Mouse (Mus musculus): ENCODE results near the gene Adgrg3. TPM values are rescaled to one million over a fixed set of nuclear protein-coding genes. Genes with fewer than 3 reads are reported as not detected.
"Not testable (repeated sequence)": the region's sequence is repeated elsewhere in the genome, so short reads cannot be mapped to it uniquely, and the experiment has no call there.

The Adgrg3 gene
- polyA plus RNA-seq, 1 experiment from 2014 or later = 3.6 TPM

DNA sequence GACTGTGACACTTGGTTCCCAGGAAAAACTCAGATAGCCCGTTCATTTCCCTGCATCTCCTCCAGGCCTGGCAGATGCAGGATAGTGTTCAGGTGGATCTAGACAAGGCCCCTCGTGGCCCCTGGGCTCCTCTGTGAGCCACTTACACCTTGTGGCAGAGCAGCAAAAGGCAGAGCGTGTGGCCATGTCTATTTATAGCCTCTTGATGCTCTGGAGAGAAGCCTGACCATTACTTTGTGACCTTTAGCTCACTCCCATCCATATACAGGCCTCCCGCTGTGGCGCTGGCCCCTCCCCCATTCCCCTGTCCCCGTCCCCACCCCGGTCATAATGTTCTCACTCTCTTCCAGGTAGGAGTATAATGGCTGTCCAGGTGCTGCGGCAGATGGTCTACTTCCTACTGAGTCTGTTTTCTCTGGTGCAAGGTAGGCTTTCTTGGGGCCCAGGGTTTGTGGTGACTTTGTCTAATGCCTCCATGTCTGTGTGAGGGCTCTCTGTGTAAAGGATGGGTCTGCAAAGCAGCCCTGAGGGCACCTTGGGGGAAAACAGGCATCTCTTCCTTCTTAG lies 15.3 kb upstream of the Adgrg3 start:
- WGBS = 55% methylated on average over 8 of the region's 8 CpGs
- no peaks in the 10 kb centered on the region for H3K9me3 ChIP-seq
- ATAC-seq (ENCODE audit: insufficient number of reproducible peaks, low FRiP score, low TSS enrichment, low read depth) = no peak

DNA sequence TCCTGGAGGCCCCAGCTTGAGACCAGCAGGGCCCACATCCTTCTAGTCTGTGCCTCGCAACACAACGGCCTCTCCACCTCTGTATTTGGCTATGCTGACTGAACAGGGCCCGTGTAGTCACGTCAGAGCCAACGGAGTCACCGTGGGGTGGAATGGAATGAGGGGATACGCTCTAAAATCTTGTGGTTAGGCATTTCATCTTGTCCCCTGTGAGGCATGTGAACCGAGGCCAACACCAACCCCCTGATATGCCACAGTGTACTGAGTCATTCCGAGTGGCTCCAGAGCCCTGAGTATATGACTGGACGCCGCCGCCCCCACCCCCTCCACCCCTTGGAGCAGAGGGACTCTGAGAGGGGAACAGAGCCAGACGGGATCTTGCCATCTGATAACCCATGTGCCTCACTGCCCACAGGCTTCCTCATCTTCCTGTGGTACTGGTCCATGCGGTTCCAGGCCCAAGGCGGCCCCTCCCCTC lies 5.0 kb upstream of the Adgrg3 start:
- H3K27me3 ChIP-seq = no peaks in the 10 kb centered on the region
- WGBS = 80% methylated on average over 15 of the region's 15 CpGs
- H3K4me2 ChIP-seq = no peak overlapping the region
- H3K36me3 ChIP-seq = peaks cover 14% of the 10 kb centered on the region; the same call in 1 of the 2 replicates
- no peak overlapping the region for H3K27ac ChIP-seq
- no peak overlapping the region for H3K4me3 ChIP-seq
- no peaks in the 10 kb centered on the region for H3K9me3 ChIP-seq
- ATAC-seq (ENCODE audit: insufficient number of reproducible peaks, low FRiP score, low TSS enrichment, low read depth) = no peak
- no peaks in the 10 kb centered on the region for H3K4me1 ChIP-seq
- no peak overlapping the region for H3K9ac ChIP-seq

More for the DNA sequence above, 15.3 kb upstream of the Adgrg3 start:
- Histone ChIP-seq H3K9ac (no peak overlapping the region), H3K27ac (no peak overlapping the region), H3K27me3 (no peaks in the 10 kb centered on the region), H3K4me1 (peaks cover 30% of the 10 kb centered on the region), H3K4me3 (no peak overlapping the region), H3K36me3 (0 out of 2 replicates have a peak, but pooled peaks cover 2% of the 10 kb centered on the region), H3K4me2 (no peak overlapping the region)

DNA sequence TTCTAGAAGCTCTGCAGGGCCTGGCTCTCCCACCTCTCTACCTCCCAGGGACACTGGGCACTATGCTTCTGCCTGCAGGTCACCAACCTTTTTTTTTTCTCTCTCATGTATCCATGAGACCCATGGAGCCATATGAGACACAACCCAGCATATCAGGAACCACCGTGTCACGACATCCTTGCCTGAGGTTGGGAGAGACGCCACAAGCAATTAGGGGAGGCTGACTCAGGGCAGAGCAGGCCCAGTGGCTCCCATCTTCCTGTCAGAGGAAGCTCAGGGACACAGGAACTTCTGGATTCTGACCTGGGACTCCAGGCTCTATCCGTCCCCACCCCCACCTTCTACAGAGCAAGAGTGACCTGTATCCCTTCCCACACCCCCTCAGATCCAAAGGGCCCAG lies 1.6 kb upstream of the Adgrg3 start:
- Histone ChIP-seq H3K4me1 (0 out of 2 replicates have a peak, but pooled peaks cover 4% of the 10 kb centered on the region), H3K27me3 (no peaks in the 10 kb centered on the region), H3K9ac (no peak overlapping the region), H3K27ac (no peak overlapping the region), H3K4me3 (no peak overlapping the region), H3K4me2 (no peak overlapping the region), H3K36me3 (peaks cover 9% of the 10 kb centered on the region; the same call in 1 of the 2 replicates), H3K9me3 (no peaks in the 10 kb centered on the region)
- no peak for ATAC-seq (ENCODE audit: insufficient number of reproducible peaks, low FRiP score, low TSS enrichment, low read depth)
- WGBS = 84% methylated on average over 4 of the region's 4 CpGs

DNA sequence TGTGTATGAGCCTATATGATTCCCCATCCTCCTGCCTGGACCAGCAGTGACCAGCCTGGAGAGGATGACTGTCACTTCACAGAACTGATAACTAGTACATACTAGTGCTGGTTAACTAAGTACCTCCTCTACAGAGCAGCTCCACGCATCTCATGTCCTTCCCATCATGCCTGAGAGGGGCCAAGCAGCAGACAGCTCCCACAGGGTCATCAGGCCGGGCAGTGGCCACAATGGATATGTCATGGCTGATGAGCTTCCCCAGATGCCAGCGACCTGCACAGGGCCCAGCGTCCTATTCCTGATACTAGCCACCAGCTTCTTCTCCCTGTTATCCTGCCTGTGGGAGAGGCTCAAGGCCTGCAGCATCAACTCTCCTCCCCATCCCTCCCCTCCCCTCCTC lies 808 bp upstream of the Adgrg3 start:
- Histone ChIP-seq H3K9ac (no peak overlapping the region), H3K4me3 (no peak overlapping the region), H3K4me2 (no peak overlapping the region), H3K36me3 (peaks cover 9% of the 10 kb centered on the region; the same call in 1 of the 2 replicates), H3K27me3 (no peaks in the 10 kb centered on the region), H3K9me3 (no peaks in the 10 kb centered on the region), H3K4me1 (0 out of 2 replicates have a peak, but pooled peaks cover 4% of the 10 kb centered on the region), H3K27ac (no peak overlapping the region)
- 61% methylated on average over 4 of the region's 4 CpGs for WGBS
- ATAC-seq (ENCODE audit: insufficient number of reproducible peaks, low FRiP score, low TSS enrichment, low read depth) = no peak

DNA sequence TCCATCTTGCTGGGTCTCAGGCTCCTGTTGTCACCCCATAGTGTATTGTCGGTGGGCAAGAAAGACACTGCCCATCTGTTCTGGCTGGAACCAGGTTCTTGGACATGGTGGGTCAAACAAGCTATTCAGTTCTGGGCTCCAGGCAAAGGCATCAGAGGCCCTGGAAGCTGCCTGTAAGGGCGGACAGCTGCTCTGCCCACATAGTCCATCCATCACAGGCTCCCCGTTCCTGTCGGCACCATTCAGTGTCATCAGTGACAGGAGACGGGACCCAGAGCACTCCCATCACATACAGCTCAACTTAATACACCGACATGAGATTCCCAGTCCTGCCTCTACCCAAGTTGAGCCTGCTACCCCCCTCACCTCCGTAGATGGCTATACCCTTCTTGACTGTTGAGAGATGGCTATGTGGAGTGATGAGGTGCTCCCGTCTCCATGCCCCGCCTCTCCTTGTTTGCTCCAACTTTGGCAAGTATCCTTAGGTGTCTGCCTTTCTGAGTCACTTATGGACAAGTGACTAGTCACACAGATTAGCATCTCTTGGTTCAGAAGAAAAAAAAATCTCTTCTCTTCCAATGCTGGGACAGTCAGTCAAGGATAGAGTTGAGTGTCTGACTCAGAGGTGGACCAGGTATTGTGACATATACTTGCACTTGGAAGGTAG lies 610 bp downstream of the Adgrg3 start:
- Histone ChIP-seq H3K4me3 (no peak overlapping the region), H3K27ac (no peak overlapping the region), H3K4me1 (0 out of 2 replicates have a peak, but pooled peaks cover 4% of the 10 kb centered on the region), H3K9me3 (no peaks in the 10 kb centered on the region), H3K27me3 (no peaks in the 10 kb centered on the region), H3K36me3 (peaks cover 9% of the 10 kb centered on the region; the same call in 1 of the 2 replicates), H3K4me2 (no peak overlapping the region), H3K9ac (no peak overlapping the region)
- no peak for ATAC-seq (ENCODE audit: insufficient number of reproducible peaks, low FRiP score, low TSS enrichment, low read depth)
- WGBS = 61% methylated on average over 9 of the region's 9 CpGs

DNA sequence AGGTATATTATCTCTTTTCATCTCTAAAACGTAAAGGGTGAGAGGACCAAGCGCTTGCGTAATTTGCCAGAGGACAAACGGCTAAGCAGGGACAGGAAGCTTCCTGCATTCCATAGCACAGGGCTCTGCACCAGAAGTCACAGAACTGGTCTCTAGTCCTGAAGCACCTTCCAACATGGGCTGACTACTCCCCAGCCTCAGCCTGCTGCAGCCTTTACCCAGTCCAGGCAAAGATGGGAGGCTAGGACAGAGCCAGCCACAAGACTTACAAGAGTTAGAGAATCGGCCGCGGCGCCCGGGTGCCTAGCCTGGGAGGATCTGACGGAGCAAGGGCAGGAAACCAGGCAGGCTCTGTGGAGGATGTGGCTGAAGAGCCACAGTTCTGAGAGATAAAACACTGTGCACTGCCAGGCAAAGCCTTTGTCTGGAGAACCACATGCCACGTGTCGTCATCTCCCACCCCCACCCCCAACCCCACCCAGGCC lies 2.8 kb downstream of the Adgrg3 start:
- Histone ChIP-seq H3K9ac (no peak overlapping the region), H3K9me3 (no peaks in the 10 kb centered on the region), H3K27me3 (no peaks in the 10 kb centered on the region), H3K4me1 (0 out of 2 replicates have a peak, but pooled peaks cover 4% of the 10 kb centered on the region), H3K36me3 (no peaks in the 10 kb centered on the region), H3K4me3 (no peak overlapping the region), H3K4me2 (no peak overlapping the region), H3K27ac (no peak overlapping the region; the same call in 1 of the 2 replicates)
- ATAC-seq (ENCODE audit: insufficient number of reproducible peaks, low FRiP score, low TSS enrichment, low read depth) = no peak
- 55% methylated on average over 12 of the region's 12 CpGs for WGBS

DNA sequence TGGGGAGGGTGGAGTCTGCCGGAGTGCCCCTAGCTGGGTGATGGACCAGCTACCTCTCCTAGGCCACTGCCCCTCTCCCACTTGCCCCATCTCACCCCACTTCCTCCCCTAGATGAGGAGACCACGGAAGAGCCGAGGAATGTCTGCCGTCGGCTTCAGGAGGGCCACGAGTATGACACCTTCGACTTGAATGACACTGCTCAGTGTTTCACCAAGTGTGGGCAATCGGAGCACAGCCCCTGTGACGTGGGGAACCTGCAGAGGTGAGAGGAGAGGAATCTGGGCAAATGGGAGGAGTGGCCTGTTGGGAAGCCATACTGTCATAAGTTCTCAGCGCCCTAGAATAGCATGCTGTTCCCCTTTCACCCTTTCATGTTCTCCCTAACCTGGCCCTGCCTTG lies 3.3 kb downstream of the Adgrg3 start:
- no peak overlapping the region for H3K4me3 ChIP-seq
- WGBS = 79% methylated on average over 10 of the region's 10 CpGs

DNA sequence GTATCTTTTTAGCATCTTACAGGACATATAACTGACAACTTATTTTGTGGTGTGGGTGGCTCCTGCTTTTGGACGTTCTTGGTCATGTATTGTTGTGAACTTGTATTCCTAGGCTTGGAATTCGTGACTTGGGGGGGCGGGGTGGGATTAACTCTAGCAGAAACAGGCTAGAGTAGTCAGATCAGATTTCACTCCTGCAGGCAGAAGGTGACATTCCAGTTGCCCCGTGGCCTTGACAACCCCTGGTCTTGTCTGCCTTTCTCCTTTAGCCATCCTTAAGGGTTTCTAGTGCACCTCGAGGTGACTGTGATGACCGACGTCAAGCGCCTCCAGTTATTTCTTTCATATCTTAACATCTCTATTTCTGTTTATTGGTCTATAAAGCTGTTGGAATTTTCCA lies 5.7 kb downstream of the Adgrg3 start:
- no peaks in the 10 kb centered on the region for H3K27me3 ChIP-seq
- no peak overlapping the region for H3K27ac ChIP-seq
- no peak overlapping the region for H3K4me3 ChIP-seq
- no peak for ATAC-seq (ENCODE audit: insufficient number of reproducible peaks, low FRiP score, low TSS enrichment, low read depth)
- H3K4me1 ChIP-seq = 0 out of 2 replicates have a peak, but pooled peaks cover 4% of the 10 kb centered on the region
- WGBS = 18% methylated on average over 8 of the region's 8 CpGs
- no peaks in the 10 kb centered on the region for H3K9me3 ChIP-seq
- no peaks in the 10 kb centered on the region for H3K36me3 ChIP-seq
- H3K4me2 ChIP-seq = no peak overlapping the region
- no peak overlapping the region for H3K9ac ChIP-seq

More for the DNA sequence above, 3.3 kb downstream of the Adgrg3 start:
- no peak for ATAC-seq (ENCODE audit: insufficient number of reproducible peaks, low FRiP score, low TSS enrichment, low read depth)
- Histone ChIP-seq H3K27ac (no peak overlapping the region), H3K27me3 (no peaks in the 10 kb centered on the region), H3K9me3 (no peaks in the 10 kb centered on the region), H3K4me2 (no peak overlapping the region), H3K9ac (no peak overlapping the region), H3K36me3 (no peaks in the 10 kb centered on the region), H3K4me1 (0 out of 2 replicates have a peak, but pooled peaks cover 4% of the 10 kb centered on the region)

DNA sequence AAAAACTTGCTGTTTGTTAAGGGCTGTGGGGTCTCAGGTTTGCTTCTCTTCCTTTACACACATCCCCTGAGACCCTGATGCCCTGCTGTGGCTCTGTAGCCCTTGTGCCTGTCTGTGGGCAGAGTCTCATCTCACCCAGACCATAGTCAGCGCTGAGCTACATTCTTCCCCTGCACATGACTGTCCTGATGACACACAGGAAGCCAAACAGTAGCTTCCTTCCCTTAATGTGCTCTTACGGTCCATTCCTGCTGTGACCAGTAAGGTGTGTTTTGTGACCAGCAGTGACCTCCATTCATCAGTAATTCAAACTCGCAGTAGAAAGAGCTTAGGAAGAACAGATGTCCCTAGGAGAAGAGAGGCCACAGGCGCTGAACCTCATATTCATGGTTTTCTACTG lies 6.9 kb downstream of the Adgrg3 start:
- WGBS = 74% methylated on average over 4 of the region's 4 CpGs

DNA sequence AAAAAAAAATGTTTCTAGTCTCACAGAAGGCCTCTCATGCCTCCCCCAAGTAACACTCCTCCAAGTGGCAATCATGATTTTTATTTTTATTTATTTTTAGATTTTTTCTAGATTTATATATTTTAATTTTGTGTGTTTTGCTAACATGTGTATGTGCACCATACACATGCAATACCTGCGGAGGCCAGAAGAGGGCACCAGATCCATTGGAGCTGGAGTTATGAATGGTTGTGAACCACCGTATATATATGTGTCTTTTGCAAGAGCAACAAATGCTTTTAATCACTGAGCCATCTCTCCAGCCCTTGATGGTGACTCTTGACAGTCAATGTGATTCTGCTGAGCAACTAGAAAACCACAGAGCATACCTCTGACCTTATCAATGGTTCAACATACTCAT lies 7.9 kb downstream of the Adgrg3 start:
- H3K9me3 ChIP-seq = no peaks in the 10 kb centered on the region
- H3K4me2 ChIP-seq = no peak overlapping the region
- 63% methylated on average over 2 of the region's 2 CpGs for WGBS
- H3K36me3 ChIP-seq = no peaks in the 10 kb centered on the region
- ATAC-seq (ENCODE audit: insufficient number of reproducible peaks, low FRiP score, low TSS enrichment, low read depth) = no peak
- no peak overlapping the region for H3K27ac ChIP-seq
- H3K9ac ChIP-seq = no peak overlapping the region
- H3K4me3 ChIP-seq = no peak overlapping the region
- 0 out of 2 replicates have a peak, but pooled peaks cover 1% of the 10 kb centered on the region for H3K4me1 ChIP-seq
- no peaks in the 10 kb centered on the region for H3K27me3 ChIP-seq

More for the DNA sequence above, 6.9 kb downstream of the Adgrg3 start:
- Histone ChIP-seq H3K9ac (no peak overlapping the region), H3K9me3 (no peaks in the 10 kb centered on the region), H3K27ac (no peak overlapping the region), H3K4me1 (0 out of 2 replicates have a peak, but pooled peaks cover 4% of the 10 kb centered on the region), H3K4me3 (no peak overlapping the region), H3K4me2 (no peak overlapping the region), H3K36me3 (no peaks in the 10 kb centered on the region), H3K27me3 (no peaks in the 10 kb centered on the region)
- no peak for ATAC-seq (ENCODE audit: insufficient number of reproducible peaks, low FRiP score, low TSS enrichment, low read depth)

DNA sequence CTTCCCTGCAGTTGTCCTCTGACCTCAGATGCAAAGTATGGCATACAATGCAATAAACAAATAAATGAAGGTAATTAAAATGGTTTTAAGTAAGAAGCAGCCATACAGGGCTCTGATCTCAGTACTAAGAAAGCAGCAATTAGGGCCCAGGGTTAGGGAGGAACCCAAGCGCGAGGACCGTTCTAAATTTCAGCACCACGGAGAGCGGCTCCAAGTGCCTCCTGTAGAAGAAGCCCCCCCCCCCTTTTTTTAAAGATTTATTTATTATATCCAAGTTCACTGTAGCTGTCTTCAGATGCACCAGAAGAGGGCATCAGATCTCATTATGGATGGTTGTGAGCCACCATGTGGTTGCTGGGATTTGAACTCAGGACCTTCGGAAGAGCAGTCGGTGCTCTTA lies 10.9 kb downstream of the Adgrg3 start:
- H3K9me3 ChIP-seq; ATAC-seq (ENCODE audit: insufficient number of reproducible peaks, low FRiP score, low TSS enrichment, low read depth); H3K9ac ChIP-seq; H3K4me1 ChIP-seq; H3K27me3 ChIP-seq; H3K27ac ChIP-seq; H3K4me3 ChIP-seq; H3K4me2 ChIP-seq; H3K36me3 ChIP-seq: not testable (repeated sequence)
- WGBS = 49% methylated on average over 7 of the region's 7 CpGs
